Mouse (Mus musculus) lung, adult 2 months (tissue): ENCODE data around the gene Mycn.

Experiments used
- CTCF ChIP-seq: fragments of 200-500 bp; IDR thresholded peaks from 2 replicates; pipeline ENCODE4 v1.5.1; 2011; ENCODE audit warnings: mild to moderate bottlenecking, low read length, control low read depth; ENCODE audit not compliant: insufficient read depth
- POLR2A ChIP-seq: fragments of 200-500 bp; IDR thresholded peaks from 2 replicates; pipeline ENCODE4 v1.6.1; 2011; ENCODE audit warnings: low read depth, mild to moderate bottlenecking, control low read depth, low read length, borderline replicate concordance; ENCODE audit errors: extremely low read depth

GRCm38 (mm10) chr12:12983032-12983431 is 41.3 kb upstream of the Mycn start:
- TF ChIP-seq CTCF, result no peak
- no peak for TF ChIP-seq POLR2A
